Mouse (Mus musculus) frontal cortex, postnatal 25 days (tissue): Measurements from ENCODE around the gene Tspan4.
"Not testable (repeated sequence)": the region's sequence is repeated elsewhere in the genome, so short reads cannot be mapped to it uniquely, and the experiment has no call there.

ENCODE experiments used
- DNase-seq, 2 experiments: peaks; one replicate each; pipeline ENCODE4 v3.0.0; 2022; ENCODE audit warnings: low spot score in 2 of 2

The Tspan4 gene

DNA sequence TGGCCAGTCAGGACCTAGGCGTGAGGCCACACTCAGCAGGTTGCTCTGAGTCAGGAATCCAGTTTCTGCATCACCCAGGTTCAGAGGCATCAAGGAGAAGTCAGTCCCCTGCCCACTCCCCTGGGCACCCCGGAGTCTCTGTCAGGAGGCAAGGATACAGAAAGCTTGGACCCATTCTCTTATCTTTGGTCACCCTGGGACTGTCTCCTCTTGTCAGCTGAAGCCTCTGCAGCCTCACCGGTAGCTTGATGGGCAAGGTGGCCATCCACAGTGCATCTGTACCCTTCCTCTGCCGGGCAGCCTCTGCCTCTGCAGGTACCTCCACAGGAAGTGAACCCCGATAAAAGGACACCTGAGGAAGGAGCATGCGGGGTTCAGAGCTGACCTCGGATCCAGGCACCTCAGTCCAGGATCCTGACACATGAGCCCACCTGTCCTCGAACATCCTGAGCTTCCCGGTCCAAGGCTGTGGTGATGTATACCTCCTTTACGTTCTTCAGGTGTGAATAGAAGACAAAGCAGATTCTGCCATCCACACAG is 35.8 kb upstream of the Tspan4 start:
- DNase-seq = no peak

DNA sequence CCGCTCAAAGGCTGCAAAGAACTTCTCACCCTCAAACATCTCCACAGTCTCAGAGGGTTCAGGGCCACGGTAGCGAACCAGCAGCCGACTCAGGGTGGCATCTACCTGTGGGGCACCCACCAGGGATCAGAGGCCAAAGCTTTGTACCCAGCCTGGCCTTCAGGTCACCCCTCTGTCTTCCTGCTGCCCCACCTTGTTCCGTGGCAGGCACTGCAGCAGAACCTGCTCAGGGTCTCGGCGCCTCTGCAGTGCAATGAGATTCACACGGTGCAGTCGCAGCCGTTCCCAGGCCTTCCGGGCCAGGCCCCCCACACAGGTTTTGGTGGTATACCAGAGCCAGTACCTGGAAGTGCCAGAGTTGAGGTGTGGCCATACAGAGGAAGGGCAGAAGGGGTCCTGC is 35.2 kb upstream of the Tspan4 start:
- DNase-seq = no peak

DNA sequence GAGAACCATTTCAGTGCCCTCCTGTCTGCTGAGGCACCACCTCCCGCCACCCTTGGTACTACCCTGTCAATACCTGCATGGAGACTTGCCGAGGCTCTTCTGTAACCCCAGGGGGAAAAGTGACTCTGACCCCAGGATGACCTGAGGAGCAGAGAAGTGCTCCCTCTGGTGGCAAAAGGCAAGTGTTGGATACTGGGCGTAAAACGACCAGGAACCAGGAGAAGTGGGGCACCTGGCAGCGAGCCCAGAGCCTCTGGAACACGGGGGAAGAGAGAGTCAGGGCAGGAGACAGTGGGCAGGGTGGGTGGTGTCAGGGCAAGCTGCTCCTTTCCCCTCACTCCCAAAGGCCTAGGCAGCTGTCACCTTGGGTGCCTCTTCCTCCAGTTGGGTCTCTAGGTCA is 34.4 kb upstream of the Tspan4 start:
- no peak for DNase-seq

DNA sequence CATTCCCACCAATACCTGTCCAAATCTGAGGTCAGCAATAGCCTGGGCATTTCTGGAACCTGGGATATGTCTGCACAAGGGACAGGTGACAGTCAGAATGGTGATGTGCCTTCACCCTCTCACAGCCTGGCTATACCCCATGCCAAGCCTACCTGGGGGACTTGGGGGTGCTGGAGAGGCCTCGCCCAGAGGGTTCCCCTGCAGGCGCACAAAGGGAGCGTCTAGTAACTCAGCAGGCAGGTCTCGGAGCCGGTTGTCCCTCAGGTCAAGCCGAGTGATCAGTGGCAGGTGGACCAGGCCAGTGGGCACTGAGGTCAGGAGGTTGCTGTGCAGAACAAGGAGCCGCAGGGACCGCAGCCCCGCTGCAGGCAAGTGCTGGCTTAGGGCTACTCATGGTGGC is 33.6 kb upstream of the Tspan4 start:
- no peak for DNase-seq

DNA sequence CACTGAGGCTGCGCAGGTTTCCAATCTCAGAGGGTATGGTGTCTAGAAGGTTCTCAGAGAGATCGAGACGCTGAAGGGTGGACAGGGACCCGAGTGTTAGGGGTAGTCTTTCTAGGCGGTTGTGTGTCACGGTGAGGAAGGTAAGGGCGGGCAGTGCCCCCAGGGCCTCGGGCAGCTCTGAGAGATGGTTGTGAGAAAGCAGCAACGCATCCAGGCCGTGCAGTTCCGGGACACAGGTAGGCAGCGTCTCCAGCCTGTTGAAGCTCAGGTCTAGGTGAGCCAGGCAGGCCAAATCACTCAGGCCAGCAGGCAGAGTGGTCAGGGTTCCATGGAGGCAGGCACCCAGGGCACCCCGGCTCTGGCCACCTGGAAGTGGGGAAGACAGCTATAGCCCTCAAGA is 32.8 kb upstream of the Tspan4 start:
- DNase-seq = no peak

DNA sequence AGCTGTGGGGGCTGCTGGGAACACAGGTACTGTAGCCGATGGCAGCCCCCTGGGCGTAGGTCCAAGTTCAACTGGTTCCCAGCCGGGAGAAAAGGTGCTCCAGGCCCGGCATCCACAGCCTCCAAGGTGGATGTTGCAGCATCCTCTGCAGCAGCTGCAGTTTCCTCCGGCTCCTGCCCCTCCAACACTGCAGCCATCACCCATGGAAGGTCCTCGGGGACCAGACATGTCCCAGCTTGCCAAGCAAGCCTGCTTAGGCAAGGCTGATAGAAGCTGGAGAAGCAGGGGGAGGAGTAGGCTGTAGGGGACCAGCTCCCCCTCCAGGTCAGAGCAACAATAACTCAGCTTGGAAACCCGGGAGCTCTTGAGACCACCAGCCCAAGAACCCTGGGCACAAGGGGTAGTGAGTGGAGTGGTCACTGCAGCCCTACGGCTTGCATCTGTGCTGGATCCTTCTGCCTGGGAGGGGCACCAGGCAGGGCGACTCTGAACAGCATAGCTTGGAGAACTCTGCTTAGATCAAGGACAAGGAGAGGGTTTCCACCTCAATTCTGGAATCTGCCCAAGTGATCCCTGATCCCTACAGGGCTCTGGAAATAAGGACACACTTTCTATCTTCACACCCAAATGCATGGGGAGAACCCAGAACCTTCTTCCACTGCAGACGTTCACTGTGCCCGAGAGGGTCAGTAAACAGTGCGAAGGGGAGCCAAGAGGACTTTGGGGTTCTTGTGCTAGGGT is 31.8 kb upstream of the Tspan4 start:
- no peak for DNase-seq

DNA sequence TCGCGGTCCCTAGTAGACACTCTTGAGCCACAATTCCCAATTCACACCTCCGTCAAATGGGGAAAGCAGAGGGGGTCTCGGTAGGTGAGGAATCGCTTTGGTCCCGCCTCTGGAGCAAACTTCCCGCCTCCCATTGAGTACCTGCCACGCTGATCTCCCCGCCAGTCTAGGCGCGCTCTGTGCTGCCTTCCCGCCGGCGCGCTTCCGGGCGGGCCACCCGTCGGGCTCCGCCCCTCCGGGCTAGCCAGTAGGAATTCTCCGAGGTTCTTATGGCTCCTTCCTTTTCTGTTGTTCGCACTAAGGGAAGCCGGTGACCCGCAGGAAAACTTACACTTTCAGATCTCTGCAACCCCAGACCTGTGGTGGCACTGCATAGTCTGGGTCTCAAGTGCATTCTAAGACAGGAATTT is 31.2 kb upstream of the Tspan4 start, which contains the start of gene Pidd1:
Gene Pidd1 (minus strand): TSS at position 198 of the 410 bp plus-strand sequence.
- no peak for DNase-seq

DNA sequence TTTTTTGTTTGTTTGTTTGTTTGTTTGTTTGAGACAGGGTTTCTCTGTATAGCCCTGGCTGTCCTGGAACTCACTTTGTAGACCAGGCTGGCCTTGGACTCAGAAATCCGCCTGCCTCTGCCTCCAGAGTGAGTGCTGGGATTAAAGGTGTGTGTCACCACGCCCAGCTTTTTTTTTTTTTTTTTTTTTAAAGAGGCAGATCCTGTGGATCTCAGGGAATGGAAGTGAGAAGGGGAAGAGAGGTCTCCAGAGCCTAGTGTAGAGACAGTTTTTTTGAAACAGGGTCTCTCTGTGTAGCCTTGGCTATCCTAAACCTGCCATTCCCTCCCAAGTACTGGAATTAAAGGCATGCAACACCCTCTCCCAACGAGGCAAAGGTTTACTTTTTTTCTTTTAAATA is 28.7 kb upstream of the Tspan4 start:
- not testable (repeated sequence) for DNase-seq

DNA sequence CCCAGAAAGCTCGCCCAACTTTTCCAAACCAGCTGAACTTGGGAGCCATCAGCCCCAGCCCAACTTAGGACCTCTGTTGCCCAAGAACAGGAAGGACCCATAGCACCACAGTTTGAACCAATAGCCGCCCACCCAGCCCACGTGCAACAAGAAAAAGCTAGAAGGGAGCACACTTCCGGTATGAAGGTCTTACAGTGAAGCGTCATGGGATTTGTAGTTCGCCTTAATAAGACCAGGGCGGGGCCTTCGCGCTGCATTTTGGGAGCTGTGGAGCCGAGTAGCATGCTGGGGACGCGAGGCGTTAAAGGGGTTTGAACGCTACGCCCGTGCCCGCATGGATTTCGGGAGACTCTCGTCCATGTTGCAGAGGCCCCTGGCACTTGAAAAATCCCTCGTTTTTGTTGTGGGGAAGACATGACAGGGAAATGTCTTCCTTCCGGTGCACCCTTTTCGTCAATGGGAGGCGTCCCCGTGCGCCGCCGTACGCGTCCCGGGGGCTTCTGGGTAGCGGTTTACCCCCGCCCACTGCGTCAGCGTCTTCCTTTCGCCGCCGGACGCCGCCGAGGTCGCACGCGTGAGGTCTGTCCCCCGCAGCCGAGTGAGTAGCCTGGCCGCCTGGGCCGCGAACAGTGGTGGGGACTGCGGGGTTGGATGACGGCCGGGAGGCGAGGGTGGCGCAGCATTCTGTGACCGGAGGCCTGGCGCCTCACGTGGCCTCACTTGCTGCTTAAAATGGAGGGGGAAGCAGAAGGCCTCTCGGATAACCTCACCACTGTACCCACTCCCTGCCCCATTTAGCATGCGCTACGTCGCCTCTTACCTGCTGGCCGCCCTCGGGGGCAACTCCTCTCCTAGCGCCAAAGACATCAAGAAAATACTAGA is 27.7 kb upstream of the Tspan4 start, which contains the start of gene Rplp2:
Gene Rplp2 (plus strand): TSS at position 261 of the 882 bp plus-strand sequence.
- DNase-seq = peak; percentile 90 to 95

DNA sequence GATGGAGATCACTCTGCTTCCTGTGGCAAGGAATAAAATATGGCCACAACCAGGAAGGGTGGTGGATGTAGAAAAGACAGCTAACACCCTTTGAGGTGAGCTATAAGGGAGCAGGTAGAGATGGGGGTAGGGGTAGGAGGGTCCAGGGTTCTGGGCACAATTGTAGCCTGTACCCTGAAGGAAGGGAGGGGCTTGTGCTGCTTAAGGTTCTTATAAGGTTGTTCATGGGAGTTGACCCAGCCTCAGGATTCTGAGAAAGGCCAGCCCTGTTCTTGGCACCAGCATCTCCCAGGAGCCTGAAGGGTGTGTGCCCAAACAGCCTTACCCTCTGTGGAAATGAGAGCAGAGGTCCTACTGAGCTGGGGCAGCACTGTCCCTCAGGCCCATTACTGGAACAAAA is 23.1 kb upstream of the Tspan4 start:
- no peak for DNase-seq

DNA sequence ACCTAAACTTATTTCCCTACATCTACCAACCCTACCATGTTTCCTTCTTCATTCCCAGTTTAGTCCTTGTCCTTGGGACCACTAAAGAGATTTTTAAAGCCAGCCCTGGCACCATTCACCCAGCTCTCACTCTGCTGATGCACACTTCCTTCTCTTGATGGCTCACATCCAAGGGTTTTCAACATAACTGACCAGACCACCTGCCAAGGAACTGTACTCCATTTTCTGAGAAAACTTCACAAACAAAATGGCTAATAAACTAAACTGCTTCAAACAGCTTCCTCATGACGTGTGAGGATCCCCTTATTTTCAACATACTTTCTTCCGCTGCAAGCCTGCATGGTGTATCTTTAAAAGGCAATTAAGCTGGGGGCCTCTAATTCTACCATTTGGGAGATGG is 21.4 kb upstream of the Tspan4 start:
- DNase-seq = no peak

DNA sequence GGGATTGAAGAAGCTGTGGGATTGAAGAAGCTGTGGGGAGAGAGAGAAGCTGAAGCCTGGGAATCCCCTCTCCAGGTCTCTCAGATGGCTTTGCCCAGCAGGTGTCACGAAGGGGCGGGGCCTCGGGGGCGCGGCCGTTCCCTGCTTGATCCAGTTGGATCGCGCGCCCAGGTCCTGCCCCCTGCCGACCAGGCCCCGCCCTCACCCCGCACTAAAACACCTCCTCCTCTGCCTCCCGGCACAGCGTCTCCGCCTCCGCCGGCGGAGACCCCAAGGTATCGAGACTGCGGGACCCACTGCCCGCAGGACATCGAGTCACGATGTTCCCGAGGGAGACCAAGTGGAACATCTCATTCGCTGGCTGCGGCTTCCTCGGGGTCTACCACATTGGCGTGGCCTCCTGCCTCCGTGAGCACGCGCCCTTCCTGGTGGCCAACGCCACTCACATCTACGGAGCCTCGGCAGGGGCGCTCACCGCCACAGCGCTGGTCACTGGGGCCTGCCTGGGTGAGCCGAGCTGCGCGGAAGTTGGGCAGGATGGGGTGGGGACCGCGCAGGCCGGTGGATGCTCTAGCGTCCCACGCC is 20.0 kb upstream of the Tspan4 start, which contains the start of gene Pnpla2:
Gene Pnpla2 (plus strand): TSS at position 232 of the 585 bp plus-strand sequence.
- peak; percentile 78 to 86 for DNase-seq

DNA sequence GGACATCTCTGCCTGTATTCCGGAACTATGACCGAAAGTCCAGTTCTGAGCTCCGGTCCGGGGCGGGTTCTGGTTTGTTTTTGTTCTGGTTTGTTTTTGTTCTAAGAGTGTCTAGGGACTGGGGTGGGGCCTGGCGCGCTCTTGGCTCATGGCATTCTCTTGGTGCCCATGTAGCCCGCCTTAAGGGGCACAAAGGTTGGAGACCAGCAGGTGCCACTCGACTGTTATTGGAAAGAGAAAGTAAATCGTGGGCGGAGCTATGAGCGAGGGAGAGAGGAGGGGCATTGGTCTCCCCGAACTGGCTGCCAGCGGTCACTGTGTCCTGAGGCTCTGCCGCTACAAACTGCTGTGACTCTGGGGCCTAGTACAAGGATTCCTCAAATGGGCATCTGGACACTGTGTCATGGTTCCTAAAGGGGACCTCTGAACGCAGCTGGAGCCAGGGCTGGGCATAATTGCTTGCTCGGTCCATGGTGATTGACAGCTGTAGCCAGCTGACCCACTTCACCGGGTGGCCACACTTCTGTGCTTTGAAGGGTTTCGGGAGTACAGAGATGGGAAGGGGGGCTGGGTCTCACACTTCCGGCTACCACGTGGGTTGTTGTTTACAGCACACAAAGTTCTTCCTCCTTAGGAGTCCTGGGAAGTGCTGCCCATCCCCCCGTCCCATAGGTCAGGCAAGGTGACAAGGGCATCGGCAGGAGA is 19.3 kb upstream of the Tspan4 start:
- no peak for DNase-seq

DNA sequence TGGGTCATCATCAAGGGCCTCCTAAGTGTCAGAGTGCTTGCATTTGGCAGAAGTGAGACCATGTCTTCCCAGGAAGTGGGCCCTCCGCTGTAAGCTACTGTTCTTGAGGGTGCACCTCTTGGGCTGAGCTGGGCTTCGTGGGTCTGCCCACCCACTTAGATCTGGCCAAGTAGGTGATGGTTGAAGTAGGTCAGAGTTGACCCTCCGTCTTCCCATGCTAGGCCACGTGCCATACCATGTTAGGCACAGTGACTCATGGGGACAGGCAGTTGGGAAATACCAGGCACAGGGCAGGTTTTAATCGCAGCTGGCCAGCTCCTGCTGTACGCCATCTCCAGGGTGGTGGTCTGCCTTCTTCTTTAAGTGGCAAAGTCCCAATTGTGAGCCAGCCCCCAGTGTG is 18.3 kb upstream of the Tspan4 start:
- DNase-seq = no peak

DNA sequence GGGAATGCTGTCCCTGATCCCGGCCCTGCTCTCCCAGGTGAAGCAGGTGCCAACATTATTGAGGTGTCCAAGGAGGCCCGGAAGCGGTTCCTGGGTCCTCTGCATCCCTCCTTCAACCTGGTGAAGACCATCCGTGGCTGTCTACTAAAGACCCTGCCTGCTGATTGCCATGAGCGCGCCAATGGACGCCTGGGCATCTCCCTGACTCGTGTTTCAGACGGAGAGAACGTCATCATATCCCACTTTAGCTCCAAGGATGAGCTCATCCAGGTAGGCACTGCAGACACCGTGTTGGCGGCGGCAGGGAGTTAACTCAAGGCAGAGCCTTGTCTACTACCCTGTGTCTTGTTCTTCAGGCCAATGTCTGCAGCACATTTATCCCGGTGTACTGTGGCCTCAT is 17.8 kb upstream of the Tspan4 start:
- DNase-seq = no peak

DNA sequence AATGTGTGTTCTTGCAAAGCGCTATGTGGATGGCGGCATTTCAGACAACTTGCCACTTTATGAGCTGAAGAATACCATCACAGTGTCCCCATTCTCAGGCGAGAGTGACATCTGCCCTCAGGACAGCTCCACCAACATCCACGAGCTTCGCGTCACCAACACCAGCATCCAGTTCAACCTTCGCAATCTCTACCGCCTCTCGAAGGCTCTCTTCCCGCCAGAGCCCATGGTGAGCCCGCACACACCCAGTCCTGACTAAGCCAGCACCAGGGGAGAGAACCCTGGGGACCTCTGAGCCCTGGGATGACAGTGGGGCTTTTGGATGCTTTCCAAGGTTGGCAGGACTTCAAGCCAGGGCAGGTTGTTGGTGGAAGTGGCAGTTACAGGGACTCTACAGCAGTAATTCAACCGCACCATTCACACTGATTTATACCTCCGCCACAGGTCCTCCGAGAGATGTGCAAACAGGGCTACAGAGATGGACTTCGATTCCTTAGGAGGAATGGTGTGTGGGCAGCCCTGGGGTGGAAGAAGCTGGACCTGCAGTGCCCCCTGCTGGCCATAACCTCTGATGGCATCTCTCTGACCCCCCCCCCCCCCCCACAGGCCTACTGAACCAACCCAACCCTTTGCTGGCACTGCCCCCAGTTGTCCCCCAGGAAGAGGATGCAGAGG is 16.9 kb upstream of the Tspan4 start:
- DNase-seq = no peak

DNA sequence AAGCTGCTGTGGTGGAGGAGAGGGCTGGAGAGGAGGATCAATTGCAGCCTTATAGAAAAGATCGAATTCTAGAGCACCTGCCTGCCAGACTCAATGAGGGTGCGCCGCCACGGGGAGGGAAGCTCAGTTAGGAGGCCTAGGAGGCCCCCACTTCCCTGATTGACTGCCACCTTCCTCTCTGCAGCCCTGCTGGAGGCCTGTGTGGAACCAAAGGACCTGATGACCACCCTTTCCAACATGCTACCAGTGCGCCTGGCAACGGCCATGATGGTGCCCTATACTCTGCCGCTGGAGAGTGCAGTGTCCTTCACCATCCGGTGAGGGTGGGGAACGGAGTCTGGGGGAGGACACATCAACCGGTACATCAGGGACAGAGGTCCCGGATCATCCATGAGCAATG is 16.4 kb upstream of the Tspan4 start:
- no peak for DNase-seq

DNA sequence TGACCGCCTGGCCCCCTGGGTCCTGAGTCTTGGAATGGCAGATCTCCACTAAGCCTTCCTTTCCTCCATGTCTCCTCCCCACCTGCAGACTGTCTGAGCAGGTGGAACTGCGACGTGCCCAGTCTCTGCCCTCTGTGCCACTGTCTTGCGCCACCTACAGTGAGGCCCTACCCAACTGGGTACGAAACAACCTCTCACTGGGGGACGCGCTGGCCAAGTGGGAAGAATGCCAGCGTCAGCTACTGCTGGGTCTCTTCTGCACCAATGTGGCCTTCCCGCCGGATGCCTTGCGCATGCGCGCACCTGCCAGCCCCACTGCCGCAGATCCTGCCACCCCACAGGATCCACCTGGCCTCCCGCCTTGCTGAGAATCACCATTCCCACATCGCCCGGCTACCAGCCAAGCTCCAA is 15.7 kb upstream of the Tspan4 start:
- no peak for DNase-seq

DNA sequence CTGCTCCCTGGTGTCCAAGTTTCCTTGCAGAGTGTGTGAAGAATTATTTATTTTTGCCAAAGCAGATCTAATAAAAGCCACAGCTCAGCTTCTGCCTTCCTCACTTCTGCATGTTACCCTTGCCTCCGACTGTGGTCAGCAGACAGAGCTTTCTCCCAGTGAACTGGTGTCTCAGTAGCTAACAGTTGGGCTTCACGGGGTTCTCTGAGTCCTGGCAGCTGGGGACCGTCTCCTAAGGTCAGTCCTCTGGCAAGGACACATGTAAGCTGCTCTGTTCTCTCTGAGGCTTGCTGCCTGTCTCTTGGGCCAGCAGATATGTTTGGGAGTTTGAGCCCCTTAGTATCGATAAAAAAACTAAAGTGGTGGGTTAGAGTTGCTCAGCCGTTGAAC is 15.0 kb upstream of the Tspan4 start:
- DNase-seq = no peak

DNA sequence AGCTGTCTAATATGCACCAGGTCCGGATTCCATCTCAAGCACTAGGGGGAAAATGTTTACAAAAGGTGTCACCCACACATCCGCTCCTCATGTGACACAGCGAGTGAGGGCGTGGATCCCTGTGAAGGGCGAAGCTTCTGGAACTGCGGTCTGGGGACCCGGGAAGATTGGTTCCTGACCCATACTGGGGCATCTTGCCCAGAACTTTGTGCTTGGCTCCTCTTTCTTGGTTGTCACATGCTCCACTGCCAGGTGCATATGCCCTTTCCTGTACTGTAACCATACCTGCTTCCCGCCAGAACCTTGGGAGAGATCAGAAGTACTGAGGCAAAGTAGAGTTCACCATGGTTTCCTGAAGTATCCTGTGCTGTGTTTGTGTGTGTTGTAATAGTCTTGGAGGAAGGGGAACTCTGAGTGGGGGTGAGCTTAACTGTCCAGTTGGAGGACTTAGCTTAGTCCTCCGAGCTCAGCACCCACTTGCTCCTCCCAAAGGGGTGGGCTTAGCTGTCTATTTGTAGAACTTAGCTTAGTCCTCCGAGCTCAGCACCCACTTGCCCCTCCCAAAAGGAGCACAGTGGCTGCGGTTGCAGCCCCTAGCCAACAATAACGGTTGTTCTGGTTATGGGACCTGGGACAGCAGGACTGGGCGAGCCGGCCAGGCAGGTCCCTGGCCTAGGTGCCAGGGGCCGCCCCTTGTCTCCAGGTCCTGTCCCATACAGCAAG is 14.5 kb upstream of the Tspan4 start, which contains the start of gene Cracr2b:
Gene Cracr2b (plus strand): TSS at position 704 of the 723 bp plus-strand sequence.
- no peak for DNase-seq
